Mouse (Mus musculus) heart, embryonic 12.5 days (tissue): ENCODE measurements around the gene Gimap4. TPM values are rescaled to one million over a fixed set of nuclear protein-coding genes. Genes with fewer than 3 reads are reported as not detected.
"Not testable (repeated sequence)": the region's sequence is repeated elsewhere in the genome, so short reads cannot be mapped to it uniquely, and the experiment has no call there.

Source experiments
- ATAC-seq: fragments of 200-750 bp; cut with Nextera tagmentation; 2 replicates; pipeline ENCODE4 v1.8.0; 2017; ENCODE audit warnings: moderate TSS enrichment, moderate library complexity; ENCODE audit not compliant: insufficient number of reproducible peaks, low FRiP score
- H3K27ac ChIP-seq: fragments of 300-500 bp; sonication (generic); 2 replicates; pipeline ENCODE4 v1.5.1; 2016; ENCODE audit warnings: mild to moderate bottlenecking, moderate library complexity; ENCODE audit not compliant: poor library complexity, severe bottlenecking
- H3K27me3 ChIP-seq: fragments of 300-500 bp; sonication (generic); replicated peaks from 2 replicates; pipeline ENCODE4 v1.6.1; 2016; ENCODE audit warnings: mild to moderate bottlenecking, moderate library complexity
- H3K36me3 ChIP-seq: fragments of 300-500 bp; sonication (generic); 2 replicates; pipeline ENCODE4 v1.6.1; 2016; ENCODE audit warnings: mild to moderate bottlenecking, moderate library complexity
- H3K4me1 ChIP-seq: fragments of 300-500 bp; sonication (generic); replicated peaks from 2 replicates; pipeline ENCODE4 v1.6.1; 2016; ENCODE audit warnings: mild to moderate bottlenecking
- H3K4me2 ChIP-seq: fragments of 300-500 bp; sonication (generic); 2 replicates; pipeline ENCODE4 v1.6.1; 2016; ENCODE audit warnings: mild to moderate bottlenecking, moderate library complexity
- H3K4me3 ChIP-seq: fragments of 300-500 bp; sonication (generic); 2 replicates; pipeline ENCODE4 v1.5.1; 2016; ENCODE audit warnings: mild to moderate bottlenecking
- H3K9ac ChIP-seq: fragments of 300-500 bp; sonication (generic); 2 replicates; pipeline ENCODE4 v1.6.1; 2016; ENCODE audit warnings: mild to moderate bottlenecking, moderate library complexity
- H3K9me3 ChIP-seq: fragments of 300-500 bp; sonication (generic); replicated peaks from 2 replicates; pipeline ENCODE4 v1.6.1; 2016; ENCODE audit warnings: mild to moderate bottlenecking, moderate library complexity
- WGBS: fragments of 180-500 bp; shearing (Covaris S2); methylation state at CpG from one replicate; pipeline ENCODE4 v1.1.7; 2016; 5-methylcytosine and 5-hydroxymethylcytosine counted together
- polyA plus RNA-seq: library from polyadenylated mRNA; unstranded; fragments of >200 nt; fragmentation: Nextera tagmentation; extraction: Ambion mirVana; gene quantifications from 2 replicates; pipeline ENCODE4 v1.2.1, GENCODE M21; 2016

Gene Gimap4
- polyA plus RNA-seq, 1 experiment from 2014 or later = 10.7 TPM

DNA sequence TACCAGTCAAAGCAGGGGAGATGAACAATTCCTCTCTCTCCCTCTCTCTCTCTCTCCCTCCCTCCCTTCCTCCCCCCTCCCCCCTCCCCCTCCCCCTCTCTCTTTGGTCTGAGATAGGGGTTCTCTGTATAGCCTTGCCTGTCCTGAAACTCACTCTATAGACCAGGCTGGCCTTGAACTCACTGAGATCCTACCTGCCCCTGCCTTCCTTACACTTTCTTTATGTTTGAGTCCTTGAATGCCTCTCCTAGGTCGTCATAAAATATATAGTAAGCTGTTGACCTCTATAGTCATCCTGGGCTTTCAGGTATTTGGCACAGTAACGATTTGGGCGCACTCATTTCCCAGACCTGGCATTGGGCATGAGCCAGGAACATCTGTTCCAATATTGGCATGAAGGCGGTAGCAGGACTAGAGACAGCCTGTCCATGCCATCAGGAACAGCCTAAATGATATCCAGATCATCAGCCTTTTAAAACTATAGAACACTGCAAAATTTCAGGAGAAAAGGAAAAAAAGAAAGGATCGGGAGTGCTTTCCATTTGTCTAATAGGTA is 7.4 kb upstream of the Gimap4 start:
- Histone ChIP-seq H3K27me3 (no peaks in the 10 kb centered on the region), H3K4me3 (peak overlapping the region; percentile 38), H3K27ac (no peak overlapping the region), H3K9ac (no peak overlapping the region), H3K9me3 (no peaks in the 10 kb centered on the region), H3K36me3 (no peaks in the 10 kb centered on the region), H3K4me1 (peaks cover 5% of the 10 kb centered on the region), H3K4me2 (peak overlapping the region; percentile 61)
- 77% methylated on average over 5 of the region's 5 CpGs for WGBS
- ATAC-seq = no peak

DNA sequence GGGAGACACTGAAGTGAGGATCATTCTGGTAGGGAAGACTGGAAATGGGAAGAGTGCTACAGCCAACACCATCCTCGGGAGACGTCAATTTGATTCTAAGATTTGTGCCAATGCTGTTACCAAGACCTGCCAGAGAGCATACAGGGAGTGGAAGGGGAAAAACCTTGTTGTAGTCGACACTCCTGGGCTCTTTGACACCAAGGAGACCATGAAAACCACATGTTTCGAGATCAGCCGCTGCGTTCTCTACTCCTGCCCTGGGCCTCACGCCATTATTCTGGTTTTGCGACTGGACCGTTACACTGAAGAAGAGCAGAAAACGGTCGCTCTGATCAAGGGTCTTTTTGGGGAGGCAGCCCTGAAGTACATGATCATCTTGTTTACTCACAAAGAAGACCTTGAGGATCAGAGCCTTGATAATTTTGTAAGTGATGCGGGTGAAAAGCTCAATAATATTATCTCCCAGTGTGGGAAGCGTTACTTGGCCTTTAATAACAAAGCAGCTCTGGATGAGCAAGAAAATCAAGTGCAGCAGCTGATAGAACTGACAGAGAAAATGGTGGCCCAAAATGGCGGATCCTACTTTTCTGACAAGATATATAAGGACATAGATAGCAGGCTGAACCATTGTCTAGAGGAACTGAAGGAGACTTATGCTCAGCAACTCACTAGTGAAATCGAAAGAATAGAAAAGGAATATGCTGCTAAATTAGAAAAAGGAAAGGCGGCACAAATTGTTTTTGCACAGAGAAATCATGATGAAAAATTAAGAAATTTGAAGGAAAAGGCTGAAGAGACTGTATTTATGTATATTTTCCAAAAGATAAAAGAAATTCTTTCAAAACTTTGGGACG is 6.6 kb upstream of the Gimap4 start:
- Histone ChIP-seq H3K4me3 (no peak overlapping the region), H3K27me3 (no peaks in the 10 kb centered on the region), H3K9ac (no peak overlapping the region), H3K4me2 (peak overlapping the region; percentile 61), H3K36me3 (no peaks in the 10 kb centered on the region), H3K9me3 (no peaks in the 10 kb centered on the region), H3K27ac (no peak overlapping the region), H3K4me1 (peaks cover 5% of the 10 kb centered on the region)
- ATAC-seq = no peak
- 86% methylated on average over 17 of the region's 17 CpGs for WGBS

DNA sequence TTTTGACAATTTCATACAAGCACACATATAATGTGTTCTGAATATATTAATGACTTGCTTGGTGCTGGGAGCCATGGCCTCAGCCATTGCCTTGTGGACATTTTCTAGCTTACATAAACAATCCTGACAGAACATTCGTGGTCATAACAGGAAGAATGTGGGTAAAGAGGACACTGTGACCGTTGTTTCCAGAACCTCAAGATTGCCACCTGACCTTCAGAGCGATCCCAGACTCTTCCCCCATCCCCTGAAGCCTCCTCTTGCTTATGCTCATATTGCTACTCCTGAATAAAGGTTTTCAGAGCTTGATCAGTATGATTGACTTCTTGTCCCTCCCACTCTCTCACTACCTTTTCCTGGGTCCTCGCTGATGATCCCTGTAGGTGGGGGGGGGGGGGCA is 6.0 kb upstream of the Gimap4 start:
- WGBS = 66% methylated on average over 4 of the region's 4 CpGs
- Histone ChIP-seq H3K4me3 (no peak overlapping the region), H3K36me3 (no peaks in the 10 kb centered on the region), H3K4me2 (no peak overlapping the region), H3K9ac (no peak overlapping the region), H3K27ac (no peak overlapping the region), H3K4me1 (peaks cover 5% of the 10 kb centered on the region), H3K9me3 (no peaks in the 10 kb centered on the region), H3K27me3 (no peaks in the 10 kb centered on the region)
- no peak for ATAC-seq

DNA sequence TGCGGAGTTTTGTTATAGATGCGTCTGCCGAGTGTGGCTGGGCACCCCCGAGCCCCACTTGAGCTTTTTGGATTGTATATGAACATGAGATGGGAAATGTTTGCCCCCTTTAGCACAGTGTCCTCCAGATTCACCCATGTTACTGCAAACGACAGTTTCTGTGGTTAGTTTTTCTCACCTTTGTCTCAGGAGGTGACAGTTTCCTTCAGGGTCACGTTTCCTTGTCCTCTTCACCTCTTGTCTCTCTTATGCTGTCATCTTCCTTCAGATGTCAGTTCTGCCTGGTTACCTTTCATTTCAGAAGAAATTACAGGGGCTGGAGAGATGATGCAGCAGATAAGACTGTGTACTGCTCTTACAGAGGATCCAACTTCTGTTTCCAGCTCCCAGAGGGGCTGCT is 4.6 kb upstream of the Gimap4 start:
- 75% methylated on average over 6 of the region's 6 CpGs for WGBS
- Histone ChIP-seq H3K9ac (no peak overlapping the region), H3K9me3 (no peaks in the 10 kb centered on the region), H3K27me3 (no peaks in the 10 kb centered on the region), H3K4me1 (peaks cover 5% of the 10 kb centered on the region), H3K4me2 (no peak overlapping the region), H3K27ac (no peak overlapping the region), H3K36me3 (no peaks in the 10 kb centered on the region), H3K4me3 (no peak overlapping the region)
- ATAC-seq = no peak

DNA sequence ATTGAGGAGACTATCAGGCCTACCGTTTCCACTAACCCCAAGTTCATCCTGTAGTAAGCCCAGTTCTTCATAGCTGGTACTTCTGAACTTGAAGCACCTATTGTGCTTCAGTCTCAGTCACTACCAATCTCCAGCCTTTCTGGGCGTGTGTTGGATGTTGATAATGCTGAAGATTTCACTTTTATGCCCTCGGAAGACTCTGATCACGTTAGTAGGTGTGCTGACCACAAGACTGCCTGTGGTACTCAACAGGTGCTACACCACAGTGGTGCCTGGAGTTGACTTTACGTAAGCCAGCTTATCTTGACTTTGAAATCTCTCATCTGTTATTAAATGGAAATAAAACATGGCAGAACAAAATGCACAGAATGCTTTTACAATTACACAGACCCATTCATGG is 3.9 kb upstream of the Gimap4 start:
- 72% methylated on average over 5 of the region's 5 CpGs for WGBS
- Histone ChIP-seq H3K27ac (no peak overlapping the region), H3K27me3 (no peaks in the 10 kb centered on the region), H3K4me3 (no peak overlapping the region), H3K9ac (no peak overlapping the region), H3K4me1 (peaks cover 5% of the 10 kb centered on the region), H3K4me2 (no peak overlapping the region), H3K36me3 (no peaks in the 10 kb centered on the region), H3K9me3 (no peaks in the 10 kb centered on the region)
- no peak for ATAC-seq

DNA sequence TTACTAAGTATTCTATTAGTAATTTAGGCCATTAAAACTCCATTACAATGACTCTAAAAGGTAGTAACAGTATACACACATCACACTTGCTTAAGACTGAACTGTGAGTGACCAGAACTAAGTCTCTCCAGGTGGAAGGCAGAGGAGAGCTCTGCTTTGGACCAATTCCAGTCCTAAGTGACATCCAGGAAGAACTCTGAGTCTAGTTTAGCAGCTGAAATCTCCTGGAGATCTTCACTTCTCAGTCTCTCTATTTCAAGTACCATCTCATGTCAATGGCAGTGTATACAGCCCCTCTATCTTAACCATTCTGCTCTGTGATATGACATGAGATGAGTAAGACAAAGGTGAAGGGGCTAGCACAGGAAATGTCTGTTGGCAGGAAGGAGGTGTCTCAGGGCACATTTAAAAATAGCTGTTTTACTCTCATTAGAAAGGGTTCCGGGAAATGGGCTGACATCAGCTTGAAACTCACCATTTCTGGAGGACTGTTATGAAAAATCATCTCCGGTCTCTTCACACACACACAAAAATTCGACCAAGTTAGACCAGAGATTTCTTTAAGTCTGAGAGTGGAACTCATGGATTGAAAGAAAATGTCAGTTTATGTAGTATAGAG is 2.8 kb upstream of the Gimap4 start:
- Histone ChIP-seq H3K4me3 (no peak overlapping the region), H3K27me3 (no peaks in the 10 kb centered on the region), H3K4me1 (no peaks in the 10 kb centered on the region), H3K9me3 (no peaks in the 10 kb centered on the region), H3K36me3 (no peaks in the 10 kb centered on the region), H3K9ac (no peak overlapping the region), H3K4me2 (no peak overlapping the region), H3K27ac (no peak overlapping the region)
- no peak for ATAC-seq
- 52% methylated on average over 3 of the region's 3 CpGs for WGBS

DNA sequence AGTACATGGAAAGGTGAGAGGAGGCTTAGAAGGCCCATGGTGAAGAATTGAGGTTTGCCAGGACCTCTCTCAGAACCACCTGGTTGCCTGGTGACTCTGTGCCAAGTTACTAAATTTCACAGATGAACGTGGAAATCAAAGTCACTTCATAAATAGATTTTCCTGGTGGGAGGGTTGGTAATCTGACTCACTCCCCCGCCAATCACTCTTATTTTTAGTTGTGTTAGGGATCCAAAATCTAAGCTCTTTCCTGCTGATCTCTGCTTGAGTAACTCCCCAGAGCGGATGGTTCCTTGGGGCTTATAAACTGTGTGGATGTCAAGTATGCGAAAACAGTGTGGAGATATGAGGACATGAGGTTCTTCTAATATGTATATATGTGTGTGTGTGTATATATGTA is 2.1 kb upstream of the Gimap4 start:
- H3K9me3 ChIP-seq = no peaks in the 10 kb centered on the region
- H3K4me2 ChIP-seq = no peak overlapping the region
- 0 out of 2 replicates have a peak, but pooled peaks cover 5% of the 10 kb centered on the region for H3K4me1 ChIP-seq
- H3K36me3 ChIP-seq = no peaks in the 10 kb centered on the region
- H3K27ac ChIP-seq = no peak overlapping the region
- no peaks in the 10 kb centered on the region for H3K27me3 ChIP-seq
- H3K4me3 ChIP-seq = no peak overlapping the region
- H3K9ac ChIP-seq = no peak overlapping the region
- 71% methylated on average over 4 of the region's 4 CpGs for WGBS
- no peak for ATAC-seq

DNA sequence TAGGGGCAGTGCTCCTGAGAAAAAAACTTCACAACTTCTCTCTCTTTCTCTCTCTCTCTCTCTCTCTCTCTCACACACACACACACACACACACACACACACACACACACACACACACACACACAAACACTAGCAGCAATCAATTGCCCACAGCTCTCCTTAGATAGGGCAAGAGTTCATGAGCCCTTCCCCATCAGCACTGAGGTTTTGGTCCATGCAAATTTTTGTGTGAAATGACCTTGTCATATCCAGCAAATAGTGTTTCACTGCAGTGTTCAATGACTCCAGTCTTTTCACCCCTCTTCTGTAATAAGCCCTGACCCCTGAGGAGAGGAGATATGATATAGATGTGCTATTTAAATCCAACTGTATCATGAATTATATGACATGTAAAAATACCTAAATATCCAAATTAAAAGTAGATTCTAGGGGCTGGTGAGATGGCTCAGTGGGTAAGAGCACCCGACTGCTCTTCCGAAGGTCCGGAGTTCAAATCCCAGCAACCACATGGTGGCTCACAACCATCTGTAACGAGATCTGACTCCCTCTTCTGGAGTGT is 1.0 kb upstream of the Gimap4 start:
- H3K4me2 ChIP-seq, ATAC-seq: not testable (repeated sequence)

DNA sequence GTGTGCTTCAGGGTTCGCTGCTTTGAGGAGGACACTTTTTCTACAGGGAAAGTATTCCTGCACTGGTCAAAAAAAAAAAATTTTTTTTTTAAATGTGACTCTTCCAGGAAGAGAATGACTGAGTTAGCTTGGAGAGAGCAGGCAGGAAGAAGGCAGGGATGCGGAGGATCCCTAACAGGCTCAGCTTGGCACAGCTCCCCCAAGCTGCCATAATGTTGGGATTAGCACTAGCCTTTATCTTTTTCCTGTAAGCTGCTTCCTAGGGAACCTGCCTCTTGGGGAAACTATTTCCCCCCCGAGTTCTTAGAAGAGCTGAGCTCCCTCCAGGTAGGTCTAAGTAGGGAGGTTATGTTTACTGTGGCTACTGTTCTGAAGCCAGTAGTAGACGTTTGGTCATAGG is 457 bp downstream of the Gimap4 start:
- H3K9me3 ChIP-seq = no peaks in the 10 kb centered on the region
- no peaks in the 10 kb centered on the region for H3K36me3 ChIP-seq
- ATAC-seq = no peak
- peak overlapping the region; percentile 27 for H3K4me2 ChIP-seq
- peak overlapping the region; percentile 64 for H3K27ac ChIP-seq
- H3K9ac ChIP-seq = no peak overlapping the region
- 38% methylated on average over 4 of the region's 4 CpGs for WGBS
- no peak overlapping the region for H3K4me3 ChIP-seq
- 0 out of 2 replicates have a peak, but pooled peaks cover 5% of the 10 kb centered on the region for H3K4me1 ChIP-seq
- H3K27me3 ChIP-seq = no peaks in the 10 kb centered on the region

More for the DNA sequence above, 1.0 kb upstream of the Gimap4 start:
- WGBS = 85% methylated on average over 4 of the region's 4 CpGs
- not testable (repeated sequence) for H3K27ac ChIP-seq, H3K4me3 ChIP-seq, H3K9me3 ChIP-seq, H3K27me3 ChIP-seq, H3K36me3 ChIP-seq, H3K9ac ChIP-seq, H3K4me1 ChIP-seq

DNA sequence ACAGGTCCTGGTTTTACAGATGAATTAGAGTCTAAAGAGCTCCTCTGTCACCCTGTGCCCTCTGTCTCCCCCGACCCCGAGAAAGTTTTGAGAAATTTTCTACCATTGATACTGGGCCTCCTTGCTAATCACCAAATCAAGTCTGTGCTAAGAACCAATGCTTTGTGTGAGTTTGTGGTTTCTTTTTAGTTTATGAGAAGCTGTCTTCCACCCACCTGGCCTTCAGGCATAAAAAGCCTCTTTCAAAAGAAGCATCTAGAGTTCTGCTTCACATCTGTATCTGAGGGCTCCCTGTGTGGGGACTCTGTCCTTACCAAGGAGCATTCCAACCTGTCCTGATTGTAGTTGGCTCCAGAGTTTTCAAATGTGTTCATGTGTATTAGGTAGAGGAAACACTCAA is 902 bp downstream of the Gimap4 start:
- 70% methylated on average over 2 of the region's 2 CpGs for WGBS
- H3K27ac ChIP-seq = peak overlapping the region; percentile 64
- H3K4me2 ChIP-seq = peak overlapping the region; percentile 27

More for the DNA sequence above, 902 bp downstream of the Gimap4 start:
- H3K9me3 ChIP-seq = no peaks in the 10 kb centered on the region
- H3K36me3 ChIP-seq = no peaks in the 10 kb centered on the region
- no peak overlapping the region for H3K4me3 ChIP-seq
- 0 out of 2 replicates have a peak, but pooled peaks cover 5% of the 10 kb centered on the region for H3K4me1 ChIP-seq
- H3K27me3 ChIP-seq = no peaks in the 10 kb centered on the region
- H3K9ac ChIP-seq = no peak overlapping the region
- no peak for ATAC-seq
